Mouse (Mus musculus): ENCODE measurements around the gene Mpdz.

GRCm38 (mm10) chr4:81283611-81284010 is 159.0 kb downstream of the Mpdz start:
- TF ChIP-seq TCF12 (IDR thresholded peaks at IDR 0.05; ENCODE audit: insufficient read depth, poor library complexity, severe bottlenecking), result no peak
- TF ChIP-seq POLR2A (IDR thresholded peaks at IDR 0.05; ENCODE audit: insufficient read length, low read depth), result no peak
- TF ChIP-seq USF1 (IDR thresholded peaks at IDR 0.05; ENCODE audit: low read depth), result no peak
- no peak for TF ChIP-seq TCF3 (IDR thresholded peaks at IDR 0.05; ENCODE audit: insufficient read length, low read depth)

Data from myocyte (in vitro differentiated cells).